Mouse (Mus musculus) WW6 (cell line): ENCODE measurements around the gene Rab11fip5.

Experiments used
- DNase-seq: peaks from one replicate; pipeline ENCODE4 v3.0.0-alpha.2; 2013; ENCODE audit warnings: low read depth, low spot score

Gene Rab11fip5

DNA sequence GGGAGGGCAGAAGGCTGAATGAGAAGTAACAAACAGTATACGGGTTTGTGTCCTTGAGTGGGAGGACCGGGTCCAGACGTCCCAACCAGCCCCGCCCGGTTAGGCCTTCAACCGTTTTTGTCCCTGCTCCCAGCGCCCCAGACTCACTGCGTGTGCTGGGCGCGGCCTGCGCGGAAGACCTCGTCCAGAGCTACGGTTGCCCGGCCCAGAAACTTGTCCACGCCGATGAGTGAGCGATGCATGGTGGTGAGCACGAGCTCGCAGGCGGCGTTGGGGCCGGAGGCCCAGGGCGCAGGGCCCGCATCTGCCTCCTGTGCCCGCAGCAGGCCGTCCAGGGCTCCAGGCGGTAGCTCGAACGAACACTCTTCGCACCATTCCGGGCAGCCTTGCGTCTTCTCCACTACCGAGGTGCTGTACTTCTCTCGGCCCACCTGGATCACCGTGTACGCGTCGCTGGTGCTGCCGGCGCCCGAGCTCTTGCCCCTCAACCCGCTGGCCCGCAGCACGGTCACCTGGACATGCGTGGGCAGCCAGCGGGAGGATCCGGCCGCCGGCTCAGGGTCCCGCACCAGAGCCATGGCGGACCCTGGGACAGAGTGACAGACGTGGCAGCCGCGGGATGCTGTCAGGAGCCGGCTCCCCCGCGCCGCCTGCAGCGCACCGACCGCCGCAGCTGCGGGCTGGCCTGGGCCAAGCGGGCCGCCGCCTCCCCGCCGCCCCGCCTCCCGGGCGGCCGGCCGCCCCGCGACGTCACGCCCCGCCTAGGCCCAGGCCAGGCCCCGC, at the start of gene Rab11fip5:
Gene Rab11fip5, minus strand, starts transcription at position 684 of the 783 bp plus-strand sequence.
- DNase-seq: no peak

DNA sequence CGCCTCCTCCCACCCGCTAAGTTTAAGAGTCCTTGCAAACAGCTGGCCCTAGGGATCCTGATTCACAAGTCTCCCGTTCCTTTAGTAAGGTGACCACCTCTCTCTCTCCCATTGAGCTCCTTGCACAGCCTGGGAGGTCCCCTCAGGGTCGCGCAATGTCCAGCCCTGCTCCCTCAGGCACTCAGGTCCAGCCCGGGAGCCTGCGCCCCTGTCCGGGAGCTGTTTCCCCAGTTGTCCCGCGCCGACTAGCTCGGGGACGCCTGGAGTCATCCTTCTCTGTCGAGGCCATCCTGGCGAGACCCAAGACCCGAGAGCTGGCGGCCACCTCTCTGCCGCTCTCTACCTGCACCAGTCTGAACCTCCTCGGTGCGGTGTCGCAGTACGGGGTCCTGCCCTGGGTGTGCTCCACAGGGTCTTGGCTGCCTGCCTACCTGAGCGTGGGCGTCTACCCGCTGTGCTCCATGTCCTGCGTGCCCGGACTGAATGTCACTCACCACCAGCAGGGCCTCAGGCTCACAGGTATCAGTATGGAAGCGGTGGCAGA, 49.5 kb upstream of the Rab11fip5 start, which contains the start of gene Noto:
Gene Noto, plus strand, starts transcription at position 51 of the 544 bp plus-strand sequence.
- no peak for DNase-seq

DNA sequence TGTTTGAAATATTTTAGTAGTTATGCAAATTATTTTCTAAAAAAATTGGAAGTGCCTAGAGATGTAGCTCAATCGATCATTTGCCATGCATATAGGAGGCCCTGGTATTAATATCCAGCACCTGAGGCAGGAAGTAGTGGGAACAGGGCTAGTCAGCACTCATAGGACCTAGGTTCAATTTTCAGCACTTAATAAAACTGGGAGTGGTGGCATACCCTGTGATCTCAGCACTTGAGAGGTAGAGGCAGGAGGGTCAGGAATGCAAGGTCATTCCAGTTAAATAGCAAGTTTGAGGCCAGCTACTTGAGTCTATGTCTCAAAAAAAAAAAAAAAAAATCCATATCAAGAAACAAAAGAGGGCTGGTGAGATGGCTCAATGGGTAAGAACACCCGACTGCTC, 44.7 kb upstream of the Rab11fip5 start:
- no peak for DNase-seq

DNA sequence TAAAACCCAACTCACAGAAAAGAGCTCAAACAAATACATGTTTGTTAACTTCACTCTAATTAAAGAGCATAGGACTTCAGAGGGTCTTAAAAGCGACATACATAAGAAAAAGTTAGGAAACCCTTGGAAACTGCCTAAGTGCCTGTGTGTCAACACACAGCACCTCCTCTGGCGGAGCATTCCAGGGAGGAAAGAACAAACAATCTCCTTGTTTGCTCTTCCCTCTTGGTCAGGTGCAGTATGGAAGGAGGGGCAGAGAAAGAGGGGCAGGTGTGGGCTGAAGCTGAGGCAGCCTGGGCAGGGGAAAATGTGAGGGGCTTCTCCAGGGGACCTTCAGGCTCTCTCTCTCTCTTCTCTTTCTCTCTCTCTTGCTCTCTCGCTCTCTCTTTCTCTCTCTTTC, 41.4 kb upstream of the Rab11fip5 start:
- DNase-seq: no peak

DNA sequence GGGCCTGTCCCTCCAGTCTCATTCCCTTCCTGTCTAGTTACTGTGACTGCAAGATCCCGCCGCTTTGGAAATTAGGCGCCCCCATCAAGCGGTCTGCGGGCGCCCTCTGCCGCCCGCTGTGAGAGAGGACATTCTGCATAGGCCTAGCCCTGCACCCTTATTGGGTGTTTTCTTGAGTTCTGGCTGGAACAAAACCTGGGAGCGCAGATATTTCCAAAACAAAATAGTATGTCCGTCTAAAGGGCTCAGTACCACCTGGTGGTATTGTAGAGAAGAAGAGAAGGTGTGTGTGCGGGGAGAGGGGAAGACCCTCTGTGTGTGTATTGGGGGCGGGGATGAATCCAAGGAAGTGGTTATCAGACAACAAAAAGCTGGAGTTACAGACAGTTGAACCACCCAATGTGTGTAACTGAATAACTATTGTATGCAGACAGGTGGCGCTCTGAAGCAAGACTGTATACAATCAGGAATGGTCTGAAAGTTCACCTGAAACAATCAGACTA, 36.4 kb upstream of the Rab11fip5 start:
- peak; percentile 69 for DNase-seq

DNA sequence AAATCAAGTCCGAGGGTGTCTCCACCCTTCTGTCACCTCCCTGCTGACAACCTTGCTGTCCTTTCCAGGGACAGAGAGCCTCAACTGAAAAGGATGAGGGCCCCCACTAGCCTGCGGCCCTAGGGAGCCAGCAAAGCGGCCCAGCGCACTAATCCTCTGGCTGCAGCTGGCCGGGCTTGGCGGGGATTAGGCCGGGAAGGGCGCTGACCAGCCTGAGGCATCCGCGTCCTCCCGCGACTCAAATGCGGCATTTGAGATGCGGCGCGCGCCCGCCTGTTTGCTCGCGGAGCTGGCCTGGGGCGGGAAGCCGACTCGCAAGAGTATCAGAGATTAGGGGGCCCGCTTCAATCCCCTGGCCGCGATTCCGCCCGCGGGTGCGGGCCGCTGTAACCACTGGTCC, 34.6 kb upstream of the Rab11fip5 start:
- DNase-seq: no peak

DNA sequence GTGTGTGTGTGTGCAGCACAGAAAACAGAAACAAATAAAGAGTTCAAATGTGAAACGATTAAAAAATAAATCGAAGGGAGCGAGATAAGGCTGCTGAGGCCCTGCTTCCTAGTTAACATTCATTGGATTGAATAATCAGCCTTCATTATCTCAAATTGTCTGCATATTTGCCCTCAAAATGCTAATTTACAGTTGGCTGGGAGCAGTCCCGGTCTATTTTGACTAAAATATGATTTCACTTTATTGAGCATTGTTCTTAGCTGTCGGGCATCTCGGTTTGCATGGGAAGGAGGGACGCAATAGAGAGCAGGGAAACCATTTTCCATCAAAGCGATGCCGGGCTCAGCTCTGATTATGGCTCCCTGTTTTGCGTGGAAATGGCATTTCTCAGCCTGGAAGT, 28.6 kb upstream of the Rab11fip5 start:
- DNase-seq: no peak

DNA sequence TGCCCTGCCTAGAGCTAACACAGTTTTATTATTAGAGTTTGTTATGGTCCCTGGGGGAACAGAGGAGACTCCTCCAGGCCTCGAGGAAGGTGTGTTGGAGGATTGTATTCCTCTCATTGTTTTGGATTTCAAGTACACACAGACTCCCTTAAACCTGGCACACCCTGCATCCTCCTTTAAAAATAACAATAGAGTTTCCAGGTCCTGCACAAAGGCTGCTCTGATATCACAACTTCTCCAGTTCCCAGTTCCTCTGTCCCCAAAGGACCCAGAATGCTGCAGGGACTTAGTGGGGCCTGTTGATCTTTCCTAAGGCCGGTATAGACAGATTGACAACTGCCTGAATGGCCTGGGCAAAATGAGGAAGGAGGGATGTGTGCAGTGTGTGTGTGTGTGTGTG, 28.2 kb upstream of the Rab11fip5 start:
- DNase-seq: no peak

DNA sequence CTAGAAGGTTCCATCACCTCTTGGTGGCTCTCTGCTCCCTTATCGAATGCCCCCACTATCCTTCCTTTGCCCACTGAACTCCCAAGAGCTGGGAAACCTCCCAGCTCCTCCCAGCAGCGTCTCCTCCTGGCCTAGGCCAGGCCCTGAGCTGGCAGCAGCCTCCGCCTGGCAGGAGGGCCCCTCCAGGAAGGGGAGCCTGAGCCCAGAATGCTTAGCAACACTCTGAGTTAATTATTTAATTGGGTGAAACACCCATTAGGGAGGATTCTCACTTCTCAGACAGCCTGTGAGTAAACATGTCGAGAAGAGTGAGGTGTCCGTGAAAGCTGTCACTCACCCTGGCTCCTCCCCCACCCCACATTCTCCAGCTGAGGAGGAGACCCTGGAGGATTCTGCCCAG, 25.3 kb upstream of the Rab11fip5 start:
- no peak for DNase-seq

DNA sequence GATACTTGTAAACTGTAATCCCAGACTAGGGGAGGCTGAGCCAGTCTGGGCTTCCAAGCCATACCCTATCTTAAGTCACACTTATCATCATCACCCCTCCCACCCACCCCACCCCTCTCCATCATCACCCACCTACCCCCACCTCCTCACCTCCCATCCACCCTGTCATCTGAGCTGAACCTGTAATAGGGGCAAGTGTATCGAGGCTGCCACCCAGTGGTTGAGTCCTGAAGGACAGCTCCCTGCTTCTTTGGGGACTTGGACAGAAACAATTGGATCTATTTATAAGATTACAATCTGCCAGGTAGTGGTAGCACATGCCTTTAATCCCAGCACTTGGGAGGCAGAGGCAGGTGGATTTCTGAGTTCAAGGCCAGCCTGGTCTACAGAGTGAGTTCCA, 22.7 kb upstream of the Rab11fip5 start:
- no peak for DNase-seq

DNA sequence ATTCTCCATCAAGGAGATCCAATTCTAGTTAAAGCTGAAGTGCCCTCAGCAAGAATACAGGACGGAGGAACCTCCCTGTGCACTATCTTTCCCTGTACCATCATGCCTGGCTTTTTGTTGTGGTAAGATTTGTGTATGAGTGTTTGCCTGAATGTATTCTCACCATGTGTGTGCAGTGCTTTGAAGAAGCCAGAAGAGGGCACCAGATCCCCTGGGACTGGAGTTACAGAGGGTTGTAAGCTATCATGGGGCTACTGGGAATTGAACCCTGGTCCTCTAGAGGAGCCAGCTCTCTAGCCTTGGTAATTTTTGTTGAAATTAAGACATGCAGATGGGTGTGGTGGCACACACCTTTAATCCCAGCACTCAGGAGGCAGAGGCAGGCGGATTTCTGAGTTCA, 20.9 kb upstream of the Rab11fip5 start:
- DNase-seq: no peak

DNA sequence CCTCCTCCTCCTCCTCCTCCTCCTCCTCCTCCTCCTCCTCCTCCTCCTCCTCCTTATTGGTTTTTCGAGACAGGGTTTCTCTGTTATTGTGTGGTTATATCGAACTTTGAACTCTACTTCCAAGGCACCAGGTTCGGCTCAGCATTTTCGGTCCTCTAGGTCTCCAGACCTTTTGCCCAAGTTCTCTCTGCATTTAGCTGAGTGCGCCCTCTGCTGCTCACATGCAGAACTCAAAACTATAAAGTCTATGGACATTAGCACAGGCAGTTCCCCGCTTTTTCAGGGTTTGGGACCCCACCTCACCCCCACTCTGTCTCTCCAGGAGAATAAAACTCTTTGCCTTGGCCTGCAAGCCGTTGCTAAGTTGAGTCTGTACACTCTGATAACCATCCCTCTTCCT, 17.4 kb upstream of the Rab11fip5 start:
- DNase-seq: no peak

DNA sequence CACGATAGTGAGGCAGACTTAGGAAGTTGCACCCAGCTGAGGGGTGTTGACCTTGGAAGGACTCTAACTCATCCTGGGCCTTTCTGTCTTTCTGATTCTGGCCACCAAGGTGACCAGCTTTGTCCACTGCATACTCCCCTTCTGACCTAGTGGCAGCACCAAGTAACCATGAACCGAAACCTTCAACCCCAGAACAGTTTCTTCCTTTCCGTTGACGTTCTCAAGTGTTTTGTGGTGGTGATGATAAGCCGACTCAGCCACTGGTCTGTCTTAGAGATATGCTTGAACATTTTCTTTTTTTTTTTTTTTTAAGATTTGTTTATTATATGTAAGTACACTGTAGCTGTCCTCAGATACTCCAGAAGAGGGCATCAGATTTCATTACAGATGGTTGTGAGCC, 14.2 kb upstream of the Rab11fip5 start:
- DNase-seq: no peak

DNA sequence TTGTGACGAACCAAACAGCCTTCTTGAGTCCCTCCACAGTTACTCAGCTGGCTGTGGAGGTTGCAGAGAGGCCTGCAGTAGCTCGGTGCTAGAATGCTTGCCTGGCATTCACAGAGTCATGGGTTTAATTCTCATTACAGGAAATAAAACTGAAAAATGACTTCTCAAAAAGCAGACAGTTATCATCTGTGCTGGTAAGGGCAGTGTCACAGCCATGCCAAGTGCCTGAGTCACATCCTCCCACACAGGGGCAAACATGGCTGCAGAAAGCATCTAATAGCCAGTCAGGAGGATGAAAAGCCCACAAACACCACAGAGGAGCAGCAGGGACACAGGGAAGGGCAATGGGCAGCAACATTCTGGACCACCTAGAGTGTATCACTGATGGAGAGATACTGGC, 8.4 kb upstream of the Rab11fip5 start:
- no peak for DNase-seq

DNA sequence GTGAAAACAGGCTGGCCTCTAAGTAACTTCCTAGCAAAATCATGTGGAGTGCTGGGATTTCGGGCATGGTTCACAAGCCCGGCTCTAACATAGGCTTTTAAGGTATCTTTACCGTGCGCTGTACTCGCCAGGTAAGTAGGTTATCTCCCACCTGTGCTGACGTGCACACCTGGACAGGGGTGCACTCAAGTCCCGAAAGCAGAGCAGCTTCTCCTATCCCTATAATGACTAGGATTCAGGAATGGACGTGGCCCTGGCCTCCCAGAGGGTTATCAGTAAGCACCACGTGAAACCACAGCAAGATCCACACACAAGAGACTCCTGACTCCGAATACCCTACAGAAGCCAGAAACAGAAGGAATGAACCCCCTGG, 7.2 kb upstream of the Rab11fip5 start:
- DNase-seq: no peak

DNA sequence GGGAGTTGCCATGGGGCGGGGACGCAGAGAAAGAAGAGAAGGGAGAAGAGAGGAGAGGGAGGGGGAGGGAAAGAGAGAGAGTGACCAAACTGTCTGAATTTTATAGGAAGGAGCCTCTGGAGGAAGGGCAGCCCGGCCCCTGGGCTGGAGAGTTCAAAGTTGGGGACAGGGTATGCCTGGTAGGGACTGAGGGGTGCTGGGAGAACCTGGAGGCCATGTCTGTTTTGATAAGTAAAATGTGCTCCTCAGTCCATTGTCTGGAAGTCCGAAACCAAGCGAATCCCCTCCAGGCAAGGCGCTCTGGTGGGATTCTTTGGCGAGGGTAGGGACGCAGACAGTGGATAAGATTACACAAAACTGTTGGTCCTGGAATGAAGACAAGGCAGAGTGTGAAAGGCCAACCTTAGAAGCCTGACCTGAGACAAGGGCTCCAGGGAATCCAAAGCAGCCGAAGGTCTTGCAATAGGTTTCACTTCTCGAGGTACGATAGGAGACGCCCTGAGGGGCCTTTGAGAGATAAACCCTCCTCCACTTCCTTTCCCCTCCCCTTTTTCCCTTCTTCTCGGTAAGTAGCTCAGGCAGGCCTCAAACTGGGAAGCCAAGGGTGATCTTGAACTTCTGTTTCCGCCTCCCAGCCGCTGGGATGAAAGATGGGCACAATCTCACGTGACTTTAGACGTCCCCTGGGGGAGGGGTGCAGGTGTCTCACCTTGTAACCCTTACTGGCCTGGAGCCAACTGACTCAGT, 6.6 kb upstream of the Rab11fip5 start:
- DNase-seq: no peak

DNA sequence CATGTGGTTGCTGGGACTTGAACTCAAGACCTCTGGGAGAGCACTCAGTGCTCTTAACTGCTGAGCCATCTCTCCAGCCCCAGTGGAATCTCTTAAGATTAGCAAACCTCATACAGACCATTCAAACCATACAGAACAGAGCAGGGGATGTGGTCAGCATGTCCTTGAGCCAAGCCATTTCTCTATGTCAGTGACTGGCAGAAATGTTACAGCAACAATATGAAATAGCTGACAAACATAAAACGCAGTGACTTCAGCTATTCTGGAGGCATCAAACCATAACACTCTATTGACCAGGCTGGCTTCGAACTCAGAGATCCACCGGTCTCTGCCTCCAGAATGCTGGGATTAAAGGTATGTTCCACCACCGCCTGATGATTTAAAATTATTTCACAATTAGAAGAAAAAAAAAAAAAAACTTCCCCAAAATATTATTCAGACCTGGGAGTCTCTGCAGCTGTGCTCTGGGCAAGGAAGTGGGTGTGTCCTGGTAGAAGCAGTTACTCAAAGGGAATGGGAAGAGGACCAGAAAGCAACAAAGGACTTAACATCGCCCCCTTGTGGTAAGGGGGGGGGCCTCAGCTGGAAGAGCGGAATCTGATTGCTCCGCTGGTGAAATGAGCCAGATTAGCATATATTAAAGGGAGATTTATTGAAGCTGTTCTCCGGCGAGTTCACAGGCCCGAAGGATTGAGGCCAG, 5.9 kb upstream of the Rab11fip5 start:
- no peak for DNase-seq

DNA sequence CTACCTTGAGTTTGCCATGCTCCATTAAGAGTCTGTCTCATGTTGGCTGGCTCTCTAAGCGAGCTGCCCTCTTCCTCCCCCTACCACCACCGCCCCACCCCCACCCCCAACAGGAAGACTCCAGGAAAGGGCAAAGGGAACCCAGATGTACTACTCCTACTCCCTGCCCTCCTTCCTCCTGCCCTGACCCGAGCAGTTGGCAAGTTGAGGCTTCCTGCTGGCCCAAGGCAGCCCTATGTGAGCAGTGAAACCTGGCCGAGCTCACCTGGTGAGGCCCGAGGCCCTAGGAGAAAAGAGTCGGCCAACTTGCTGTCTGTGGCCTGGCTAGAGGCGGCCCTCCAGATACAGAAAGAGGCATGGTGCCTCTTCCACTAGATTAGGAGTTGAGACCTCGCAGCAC, 4.2 kb upstream of the Rab11fip5 start:
- DNase-seq: no peak

DNA sequence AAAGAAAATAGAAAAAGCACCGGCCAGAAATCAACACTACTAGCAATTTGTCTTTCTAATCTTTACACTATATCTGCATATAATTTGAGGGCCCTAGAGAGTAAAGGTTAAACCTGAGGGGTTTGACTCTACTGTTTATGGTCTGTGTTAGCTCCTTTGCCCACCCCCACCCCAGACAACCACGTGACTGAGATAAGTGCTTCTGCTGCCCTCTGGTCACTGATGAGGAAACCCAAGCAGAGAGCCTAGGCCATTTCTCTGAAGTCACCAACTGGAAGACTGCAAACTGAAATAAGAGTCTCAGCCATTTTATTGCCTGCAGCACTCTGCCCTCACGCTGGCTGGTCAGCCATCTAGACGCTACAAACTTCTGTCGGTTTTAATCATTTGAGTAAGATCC, 3.4 kb upstream of the Rab11fip5 start:
- DNase-seq: no peak

DNA sequence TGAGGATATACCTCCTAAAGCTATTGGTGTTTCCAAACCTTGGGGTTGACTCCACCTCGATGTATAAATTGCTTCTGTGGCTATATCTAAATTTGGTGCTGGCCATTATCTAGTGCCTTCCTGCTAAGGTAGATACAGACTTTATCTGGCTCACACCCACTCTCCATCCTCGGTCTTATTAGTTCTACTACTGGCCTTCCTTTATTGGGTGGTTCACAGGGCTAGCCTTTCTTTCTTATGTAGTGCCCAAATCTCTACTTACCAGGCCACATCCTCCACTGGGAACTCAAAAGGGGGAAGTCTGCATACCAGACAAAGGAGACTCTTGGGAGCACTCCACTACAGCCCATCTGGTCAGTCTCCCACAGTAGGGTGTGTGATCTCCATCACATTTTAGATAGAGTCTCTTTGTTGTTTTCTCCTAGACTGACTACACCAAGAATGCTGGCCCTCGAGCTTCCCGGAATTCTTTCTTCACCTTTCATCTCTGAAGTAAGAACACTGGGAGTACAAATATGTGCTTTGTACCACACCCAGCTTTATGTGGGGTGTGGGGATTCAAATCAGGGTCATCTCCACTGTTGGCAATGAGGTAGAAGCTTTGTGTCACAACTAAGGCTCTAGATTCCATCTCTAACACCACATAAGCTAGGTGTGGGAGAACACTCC, 2.8 kb upstream of the Rab11fip5 start:
- DNase-seq: no peak

DNA sequence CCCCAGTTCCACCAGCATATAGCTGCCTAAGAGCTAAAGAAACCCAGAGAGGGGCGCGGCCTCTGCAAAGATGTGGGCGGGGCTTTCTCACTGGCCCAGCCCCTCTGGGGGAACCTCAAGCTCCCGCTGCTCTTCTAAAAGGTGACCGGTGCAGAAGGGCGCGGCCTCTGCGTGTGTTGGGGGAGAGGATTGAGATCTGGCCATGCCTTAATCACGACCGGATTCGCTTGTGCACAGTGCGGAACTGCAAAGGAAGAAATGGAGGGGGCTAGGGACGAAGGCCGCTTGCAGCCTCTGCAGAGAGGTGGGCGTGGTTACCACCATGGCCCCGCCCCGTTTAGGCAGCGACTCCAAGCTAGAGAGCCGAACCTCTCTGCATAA, 290 bp upstream of the Rab11fip5 start:
- peak; percentile 94 for DNase-seq
